Mouse (Mus musculus): ENCODE measurements at regions not wholly inside any gene's neighbourhood (a gene's known extent, or its start where the extent isn't known, plus 50 kb on each side); places are given as distances from the start of the nearest gene placed in this dataset.

DNA sequence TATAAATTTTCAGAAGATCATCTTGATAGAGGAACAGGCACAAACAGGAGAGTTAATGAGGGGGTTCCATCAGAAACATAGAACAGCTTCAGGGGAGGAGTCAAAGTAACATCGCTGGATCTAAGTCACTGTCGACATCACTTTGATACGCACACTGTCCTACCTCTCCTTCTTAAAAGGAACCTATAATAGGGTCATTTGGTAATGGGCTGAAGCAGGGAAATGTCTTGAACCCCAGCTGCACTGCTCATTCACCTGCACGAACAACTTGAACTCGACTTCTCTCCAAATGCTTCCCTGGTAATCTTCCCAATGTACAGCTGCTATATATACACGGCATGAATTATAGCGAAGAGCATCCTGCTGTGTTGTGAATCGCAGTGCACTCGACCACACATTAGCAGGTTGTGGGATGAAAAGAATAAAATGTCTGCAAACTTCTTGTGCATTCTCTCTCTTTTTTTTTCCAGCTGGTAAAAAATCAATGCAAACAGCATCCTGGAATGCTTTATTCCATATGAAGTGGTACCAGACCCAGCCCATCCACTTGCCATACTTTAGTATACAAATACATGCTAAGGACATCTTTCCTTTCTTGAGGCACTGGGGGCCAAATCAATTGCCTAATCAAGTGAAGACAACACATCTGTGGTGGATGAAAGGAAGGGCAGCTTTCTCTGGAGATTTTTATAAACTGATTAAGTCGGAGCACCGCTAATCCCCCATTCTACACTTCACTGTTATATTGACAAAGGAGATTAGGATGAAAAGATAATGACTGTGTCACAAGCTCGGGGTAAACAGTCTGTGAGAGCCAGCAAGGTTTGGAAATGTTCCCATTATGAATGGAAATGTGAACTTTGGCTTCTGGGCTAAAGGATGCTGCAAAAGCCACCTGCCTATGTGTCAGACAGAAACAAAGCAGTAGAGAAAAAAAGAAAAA, 325.6 kb upstream of the Itga1 start:
- TF ChIP-seq CTCF (IDR thresholded peaks at IDR 0.05; ENCODE audit: low read depth) (no peak), EP300 (IDR thresholded peaks at IDR 0.05; ENCODE audit: low read depth) (no peak)
